Mouse (Mus musculus): Measurements from ENCODE around the gene Lmna.

Lmna gene

DNA sequence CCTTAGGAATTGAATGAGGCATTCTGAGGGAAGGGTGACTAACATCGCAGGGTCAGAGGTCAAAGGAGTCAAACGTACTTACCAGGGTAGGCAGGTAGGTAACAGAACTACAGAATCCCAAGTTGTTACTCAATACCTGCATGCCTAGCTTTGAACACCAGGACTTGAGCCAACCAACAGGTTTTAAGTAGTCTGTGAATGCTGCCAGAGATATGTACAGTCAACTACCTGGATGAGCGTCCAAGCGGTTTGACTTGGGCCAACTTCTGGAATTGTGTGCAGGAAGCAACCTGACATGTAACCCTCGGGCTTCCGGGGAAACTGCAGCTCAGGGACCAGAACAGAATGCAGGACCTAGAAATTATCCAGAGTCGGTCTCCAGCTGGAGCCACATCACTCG lies 13.3 kb upstream of the Lmna start:
- in situ Hi-C loops (cut with MboI, MseI), result loop anchor here (5.0 kb wide), 2 partner anchors 36 to 116 kb away; no protein-coding TSS in a partner anchor

- in situ Hi-C loops (cut with MboI, MseI), result loop anchor here (5.0 kb wide), 2 partner anchors 35 to 115 kb away; no protein-coding TSS in a partner anchor
Measured at GRCm38 (mm10) chr3:88521803-88522331, 12.1 kb upstream of the Lmna start.

GRCm38 (mm10) chr3:88521156-88521555 lies 11.4 kb upstream of the Lmna start:
- in situ Hi-C loops (cut with MboI, MseI), result loop anchor here (5.0 kb wide), 2 partner anchors 34 to 114 kb away; no protein-coding TSS in a partner anchor

GRCm38 (mm10) chr3:88520078-88520477 lies 10.3 kb upstream of the Lmna start:
- in situ Hi-C loops (cut with MboI, MseI), result loop anchor here (5.0 kb wide), 2 partner anchors 33 to 113 kb away; no protein-coding TSS in a partner anchor

DNA sequence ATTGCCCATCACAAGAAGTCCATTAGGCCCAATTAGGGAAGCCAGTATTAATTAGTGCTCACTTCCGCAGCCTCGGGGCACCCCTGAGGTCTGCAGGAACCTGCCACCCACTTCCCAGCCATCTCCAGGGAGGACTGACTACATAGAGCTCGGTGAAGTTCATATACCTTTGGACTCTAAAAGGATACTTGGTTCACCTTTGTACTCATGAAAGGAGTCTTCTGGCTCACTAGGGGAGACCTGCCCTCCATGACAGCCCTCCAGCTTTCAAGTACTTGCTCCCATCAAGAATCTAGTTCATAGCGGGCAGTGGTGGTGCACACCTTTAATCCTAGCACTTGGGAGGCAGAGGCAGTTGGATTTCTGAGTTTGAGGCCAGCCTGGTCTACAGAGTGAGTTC lies 8.7 kb upstream of the Lmna start:
- in situ Hi-C loops (cut with MboI, MseI), result loop anchor here in 1 of 2 experiments (10.0 kb wide), 1 partner anchor 374 kb away; the partner anchor contains the start of gene Mef2d

DNA sequence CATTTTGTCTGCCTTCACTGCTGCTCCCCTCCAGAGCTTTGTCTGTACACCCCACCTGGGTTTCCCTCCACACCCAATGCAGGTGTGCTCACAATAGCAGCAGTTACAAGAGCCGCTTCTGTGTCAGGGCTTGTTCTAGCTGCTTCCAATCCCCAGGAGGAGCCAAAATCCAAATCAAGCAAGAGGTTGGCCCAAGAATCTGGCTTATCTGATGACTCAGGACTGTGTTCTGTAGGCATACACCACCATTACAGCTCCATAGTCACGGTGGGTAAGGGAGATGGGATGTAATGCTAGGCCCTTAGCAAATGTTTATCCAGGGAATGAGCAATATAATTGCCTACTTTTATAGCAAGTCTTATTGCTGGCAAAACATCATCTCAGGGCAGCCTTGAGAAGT lies 6.7 kb upstream of the Lmna start:
- in situ Hi-C loops (cut with MboI, MseI), result loop anchor here in 1 of 2 experiments (10.0 kb wide), 1 partner anchor 372 kb away; the partner anchor contains the start of gene Mef2d

GRCm38 (mm10) chr3:88515095-88515386 lies 5.3 kb upstream of the Lmna start:
- in situ Hi-C loops (cut with MboI, MseI), result loop anchor here in 1 of 2 experiments (10.0 kb wide), 1 partner anchor 370 kb away; the partner anchor contains the start of gene Mef2d

DNA sequence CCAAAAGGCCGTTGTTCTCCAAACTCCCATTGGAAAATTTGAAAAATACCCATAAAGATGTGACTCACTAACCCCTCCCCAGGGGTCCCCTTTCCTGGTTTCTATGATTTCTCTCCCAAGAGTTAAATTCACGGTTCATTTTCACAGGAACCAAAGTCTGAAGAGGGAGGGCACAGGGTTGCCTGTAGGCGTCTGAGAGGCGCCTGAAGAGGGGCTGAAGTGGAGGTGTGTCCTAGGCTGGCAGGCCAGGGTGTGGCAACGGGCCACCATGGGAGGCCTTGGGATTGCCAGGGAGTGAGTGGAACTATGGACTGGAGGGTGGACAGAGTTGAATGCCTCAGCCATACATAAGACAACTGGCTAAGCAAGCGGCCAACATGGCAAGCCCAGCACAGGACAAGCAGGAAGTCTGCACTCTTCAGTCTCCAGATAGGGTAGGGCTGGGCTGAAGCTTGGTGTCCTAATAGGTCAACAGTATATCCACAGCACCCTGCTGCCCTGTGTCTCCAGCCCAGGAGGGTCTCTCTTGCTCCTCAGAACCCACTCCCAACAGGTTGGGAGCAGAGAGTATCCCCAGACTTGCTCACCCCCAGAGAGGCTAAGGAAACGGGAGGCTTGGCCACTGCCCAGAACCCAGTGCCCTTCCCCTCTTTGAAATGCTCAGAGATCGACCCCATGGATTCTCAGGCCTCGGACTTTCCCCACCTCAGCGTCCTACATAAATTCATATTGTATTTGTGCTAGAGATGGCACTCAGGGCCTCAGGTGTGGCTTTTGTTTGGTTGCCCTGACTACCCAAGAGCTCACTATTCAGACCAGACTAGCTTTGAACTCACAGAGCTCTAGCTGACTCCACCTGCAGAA lies 4.7 kb upstream of the Lmna start:
- in situ Hi-C loops (cut with MboI, MseI), result loop anchor here in 1 of 2 experiments (10.0 kb wide), 1 partner anchor 370 kb away; the partner anchor contains the start of gene Mef2d

DNA sequence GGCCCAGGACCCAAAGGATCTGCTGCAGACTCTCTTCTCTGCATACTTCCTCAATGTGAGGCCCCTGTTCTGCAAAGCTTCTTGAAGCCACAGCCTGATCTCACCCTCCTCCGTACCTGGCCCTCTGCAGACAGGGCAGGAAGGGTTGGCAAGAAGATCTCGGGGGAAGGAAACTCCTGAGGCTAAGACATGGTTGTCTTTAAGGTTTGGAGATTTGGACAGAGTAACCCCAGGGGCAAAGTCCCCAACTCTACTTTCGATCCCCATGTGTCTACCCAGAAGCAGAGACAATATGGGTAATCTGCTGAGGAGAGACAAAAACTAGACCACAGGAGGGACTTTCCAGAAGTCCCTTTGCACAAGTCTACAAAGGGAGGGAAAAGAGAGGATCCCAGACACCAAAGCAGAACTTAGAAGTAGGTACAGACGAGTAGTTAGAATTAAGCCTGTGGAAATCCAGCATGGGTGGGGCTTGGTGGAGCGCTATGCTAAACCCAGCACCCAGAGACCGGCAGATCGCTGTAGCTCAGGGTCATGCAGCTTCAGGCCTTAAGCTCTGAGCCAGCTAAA lies 3.9 kb upstream of the Lmna start:
- in situ Hi-C loops (cut with MboI, MseI), result loop anchor here in 1 of 2 experiments (10.0 kb wide), 1 partner anchor 369 kb away; the partner anchor contains the start of gene Mef2d

DNA sequence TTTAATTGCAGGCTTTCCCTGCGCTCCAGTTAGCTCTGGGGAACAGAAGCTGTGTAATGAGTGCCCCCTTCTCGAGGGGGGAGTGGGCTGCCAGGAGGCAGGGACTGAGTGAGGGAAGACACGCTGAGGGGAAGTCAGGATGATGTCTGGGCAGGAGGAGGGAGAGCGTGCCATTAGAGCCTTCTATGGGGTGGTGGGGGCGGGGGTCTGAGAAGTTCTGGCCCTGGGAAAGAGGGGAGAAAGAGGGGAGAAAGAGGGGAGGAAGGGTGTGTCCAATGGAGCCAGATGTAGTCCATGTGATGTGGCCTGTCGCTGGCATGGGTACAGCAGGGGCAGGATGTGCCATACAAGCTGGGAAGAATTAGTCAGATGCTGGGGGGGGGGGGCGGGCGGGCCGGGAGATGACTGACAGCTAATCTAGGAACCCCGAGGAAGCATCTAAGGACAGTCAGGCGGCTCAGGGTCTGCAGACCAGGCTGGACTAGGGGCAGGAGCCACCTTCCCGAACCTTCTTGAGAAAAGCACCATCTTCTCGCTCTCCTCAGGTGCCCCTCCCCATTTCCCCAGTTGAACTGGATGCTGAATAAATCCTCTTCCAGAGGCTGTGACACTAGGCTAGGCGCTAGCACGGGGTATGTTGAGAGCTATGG lies 3.3 kb upstream of the Lmna start:
- in situ Hi-C loops (cut with MboI, MseI), result loop anchor here in 1 of 2 experiments (10.0 kb wide), 1 partner anchor 368 kb away; the partner anchor contains the start of gene Mef2d

DNA sequence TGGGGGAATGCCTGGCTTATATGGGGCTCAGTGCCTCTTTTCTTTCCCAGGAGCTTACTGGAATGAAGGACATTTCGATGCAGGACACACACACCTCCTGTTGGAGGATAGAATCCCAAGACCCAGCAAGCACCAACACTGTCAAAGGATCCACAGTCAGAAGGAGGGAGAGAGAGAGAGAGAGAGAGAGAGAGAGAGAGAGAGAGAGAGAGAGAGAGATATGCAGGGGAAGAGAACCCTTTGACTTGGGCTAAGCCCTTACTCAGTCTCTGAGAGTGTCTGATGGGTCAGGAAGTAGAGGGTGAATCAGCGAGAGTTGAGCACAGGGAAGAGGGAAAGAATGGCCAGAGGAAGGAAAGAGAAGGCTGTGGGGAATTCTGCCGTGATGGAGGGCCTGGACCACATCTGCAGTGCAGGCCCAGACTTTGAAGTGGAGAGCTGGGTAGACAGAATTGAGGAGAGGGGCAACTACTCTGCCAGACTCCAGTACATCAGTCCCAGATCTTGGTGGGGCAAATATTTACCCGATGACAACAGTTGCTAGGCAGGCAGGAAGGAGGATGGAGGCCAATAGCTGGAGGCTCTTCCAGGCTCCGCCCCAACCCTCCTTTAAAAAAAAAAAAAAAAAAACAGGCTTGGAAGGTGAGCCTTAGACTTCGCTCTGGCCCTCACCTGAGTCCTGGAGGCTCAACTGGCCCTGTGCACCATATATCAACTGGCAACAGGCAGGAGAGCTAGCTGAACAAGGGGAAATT lies 2.6 kb upstream of the Lmna start:
- in situ Hi-C loops (cut with MboI, MseI), result loop anchor here in 1 of 2 experiments (10.0 kb wide), 1 partner anchor 368 kb away; the partner anchor contains the start of gene Mef2d

DNA sequence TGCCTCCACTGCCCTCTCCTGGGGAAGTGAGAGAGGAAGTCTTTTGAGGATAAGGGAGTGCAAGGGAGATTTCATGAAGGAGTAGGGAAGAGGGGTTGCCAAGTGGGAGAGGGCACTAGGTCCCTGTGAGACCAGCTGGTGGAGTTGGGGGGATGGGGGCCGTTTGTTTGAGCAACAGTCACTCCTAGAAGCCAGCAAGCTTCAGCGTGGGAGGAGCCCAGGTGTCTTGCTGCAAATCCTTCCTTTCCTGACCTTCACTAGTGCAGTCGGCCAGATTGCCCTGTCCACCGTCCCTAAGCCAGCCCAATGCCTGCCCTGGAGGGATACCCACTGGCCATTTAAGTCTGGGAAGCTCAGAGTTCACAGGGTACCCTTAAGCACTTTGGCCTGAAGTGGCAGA lies 1.8 kb upstream of the Lmna start:
- in situ Hi-C loops (cut with MboI, MseI), result loop anchor here in 1 of 2 experiments (10.0 kb wide), 1 partner anchor 367 kb away; the partner anchor contains the start of gene Mef2d

DNA sequence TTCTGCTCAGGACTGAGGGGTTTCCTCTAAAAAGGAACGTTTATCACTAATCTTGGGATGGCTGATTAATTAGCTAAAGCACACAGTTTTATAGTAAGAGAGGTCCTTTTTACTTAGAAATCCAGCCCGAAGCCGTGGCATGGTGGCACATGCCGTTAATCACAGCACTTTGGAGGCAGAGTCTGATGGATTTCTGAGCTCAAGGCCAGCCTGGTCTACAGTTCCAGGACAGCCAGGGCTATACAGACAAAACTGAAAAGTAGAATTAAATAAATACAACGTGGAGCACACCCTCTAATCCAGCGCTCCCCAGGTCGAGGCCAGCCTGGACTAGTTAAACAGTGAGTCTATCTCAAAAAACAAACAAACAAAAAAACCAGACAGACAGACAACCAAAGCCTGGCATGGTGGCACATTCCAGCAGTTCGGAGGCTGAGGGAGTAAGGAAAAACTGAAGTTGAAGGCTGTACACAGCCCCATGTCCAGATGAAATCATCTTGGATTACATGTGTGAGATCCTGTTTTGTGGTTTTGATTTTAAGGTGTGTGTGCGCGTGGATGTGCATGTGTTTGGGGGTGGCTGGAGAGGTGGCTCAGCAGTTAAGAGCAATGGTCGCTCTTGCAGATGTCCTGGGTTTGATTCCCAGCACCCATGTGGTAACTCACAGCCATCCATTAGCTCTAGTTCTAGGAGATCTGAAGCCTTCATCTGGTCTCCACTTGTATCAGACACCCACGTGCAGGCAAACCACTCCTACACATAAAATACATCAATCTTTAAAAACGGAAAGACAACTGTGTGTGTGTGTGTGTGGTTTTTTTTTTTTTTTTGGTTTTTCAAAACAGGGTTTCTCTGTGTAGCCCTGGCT lies 899 bp upstream of the Lmna start:
- in situ Hi-C loops (cut with MboI, MseI), result loop anchor here in 1 of 2 experiments (10.0 kb wide), 1 partner anchor 366 kb away; the partner anchor contains the start of gene Mef2d

- in situ Hi-C loops (cut with MboI, MseI), result no loop called here
Measured at GRCm38 (mm10) chr3:88509250-88509649, 506 bp downstream of the Lmna start.

DNA sequence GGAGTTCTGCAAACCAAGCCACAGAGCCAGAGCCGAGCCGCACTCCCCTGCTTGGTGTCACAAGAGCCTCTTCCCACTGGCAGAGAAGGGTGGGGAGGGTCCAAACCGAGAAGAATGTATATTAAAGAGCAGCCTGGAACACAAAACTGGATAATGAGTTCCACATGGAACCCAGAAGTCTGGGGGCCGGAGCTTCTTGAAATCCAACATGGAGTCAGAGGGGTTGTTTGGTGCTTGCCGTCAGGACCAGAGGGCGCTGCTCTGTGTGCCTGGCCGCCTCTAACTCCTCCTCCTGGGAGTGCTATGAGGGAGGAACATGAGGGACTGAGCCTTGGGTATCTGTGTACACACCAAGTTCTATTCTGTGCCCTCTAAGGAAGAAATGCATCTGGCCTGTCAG lies 4.0 kb downstream of the Lmna start:
- in situ Hi-C loops (cut with MboI, MseI), result no loop called here

- in situ Hi-C loops (cut with MboI, MseI), result no loop called here
Measured at GRCm38 (mm10) chr3:88505081-88505480, 4.7 kb downstream of the Lmna start.

- in situ Hi-C loops (cut with MboI, MseI), result no loop called here
Measured at GRCm38 (mm10) chr3:88503881-88504746, 5.6 kb downstream of the Lmna start.

DNA sequence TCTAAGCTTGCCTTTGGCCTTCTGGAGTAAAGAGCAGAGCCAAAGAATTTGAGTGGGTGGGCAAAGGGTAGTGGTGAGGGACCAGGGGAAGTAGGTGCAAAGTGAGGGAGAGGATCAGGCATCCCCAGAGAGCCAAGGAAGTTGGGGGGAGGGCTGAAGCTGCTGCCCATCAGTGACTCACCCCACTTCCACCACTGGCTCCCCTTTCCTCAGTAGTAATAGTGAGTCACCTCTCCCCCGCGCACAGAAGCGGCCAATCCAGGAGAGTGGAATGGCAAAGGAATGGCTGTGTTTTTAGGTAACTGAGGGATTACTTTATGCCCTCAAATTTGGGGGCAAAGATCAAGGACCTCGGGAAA lies 6.3 kb downstream of the Lmna start:
- in situ Hi-C loops (cut with MboI, MseI), result no loop called here

All from T-helper 17 cell (primary cell).